Mouse (Mus musculus) v-Abl transformed pro-B cells (cell line): ENCODE measurements around the gene Csn3.

Experiments
- in situ Hi-C, 2 experiments: fragments of 400-800 bp; cut with MboI; formaldehyde crosslinking; loops; one replicate each; pipeline ENCODE4 v1.15.1; 2025; ENCODE audit not compliant: unreplicated experiment in 2 of 2

The Csn3 gene

GRCm38 (mm10) chr5:87925372-87925771, at the start of gene Csn3:
Gene Csn3 (plus strand): TSS chr5:87925579.
- in situ Hi-C loops: no loop called here

GRCm38 (mm10) chr5:87884729-87885128, 40.6 kb upstream of the Csn3 start, which contains the start of gene Odam:
Gene Odam (plus strand): TSS chr5:87885029.
- in situ Hi-C loops: no loop called here

GRCm38 (mm10) chr5:87931603-87932002, 6.2 kb downstream of the Csn3 start:
- in situ Hi-C loops: no loop called here

GRCm38 (mm10) chr5:87940752-87941151, 15.4 kb downstream of the Csn3 start:
- in situ Hi-C loops: no loop called here

GRCm38 (mm10) chr5:87942515-87942914, 17.1 kb downstream of the Csn3 start:
- in situ Hi-C loops: no loop called here

GRCm38 (mm10) chr5:87951836-87952235, 26.5 kb downstream of the Csn3 start:
- in situ Hi-C loops: no loop called here

GRCm38 (mm10) chr5:87969201-87969600, 43.8 kb downstream of the Csn3 start, which contains the start of the genes 2310003L06Rik and Gm28434:
Gene 2310003L06Rik (plus strand): TSS chr5:87969459.
Gene Gm28434 (plus strand): TSS chr5:87969517.
- in situ Hi-C loops: no loop called here

GRCm38 (mm10) chr5:87979139-87979538, 53.8 kb downstream of the Csn3 start, which contains the start of gene Cabs1:
Gene Cabs1 (plus strand): TSS chr5:87979439.
- in situ Hi-C loops: no loop called here
